Mouse (Mus musculus) liver, embryonic 15.5 days (tissue): ENCODE data around the gene Map3k13. TPM values are rescaled to one million over a fixed set of nuclear protein-coding genes. Genes with fewer than 3 reads are reported as not detected.
A peak's percentile ranks its signal among the peaks of the same experiment; 100 is the strongest.

Experiments used
- ATAC-seq: fragments of 200-750 bp; cut with Nextera tagmentation; 2 replicates; pipeline ENCODE4 v1.8.0; 2017; ENCODE audit warnings: moderate number of reproducible peaks, mild to moderate bottlenecking, moderate library complexity; ENCODE audit not compliant: insufficient read depth
- H3K27ac ChIP-seq: fragments of 300-500 bp; sonication (generic); replicated peaks from 2 replicates; pipeline ENCODE4 v1.5.1; 2015; ENCODE audit warnings: mild to moderate bottlenecking, inconsistent platforms
- H3K27me3 ChIP-seq: fragments of 300-500 bp; sonication (generic); 2 replicates; pipeline ENCODE4 v1.6.1; 2015; ENCODE audit warnings: mild to moderate bottlenecking, inconsistent platforms
- H3K36me3 ChIP-seq: fragments of 300-500 bp; sonication (generic); replicated peaks from 2 replicates; pipeline ENCODE4 v1.6.1; 2015; ENCODE audit warnings: moderate library complexity, mild to moderate bottlenecking, inconsistent platforms
- H3K4me1 ChIP-seq: fragments of 300-500 bp; sonication (generic); replicated peaks from 2 replicates; pipeline ENCODE4 v1.6.1; 2015; ENCODE audit warnings: inconsistent platforms
- H3K4me2 ChIP-seq: fragments of 300-500 bp; sonication (generic); 2 replicates; pipeline ENCODE4 v1.6.1; 2015; ENCODE audit warnings: moderate library complexity, mild to moderate bottlenecking, inconsistent platforms
- H3K4me3 ChIP-seq: fragments of 300-500 bp; sonication (generic); replicated peaks from 2 replicates; pipeline ENCODE4 v1.5.1; 2015; ENCODE audit warnings: mild to moderate bottlenecking, inconsistent platforms
- H3K9ac ChIP-seq: fragments of 300-500 bp; sonication (generic); 2 replicates; pipeline ENCODE4 v1.6.1; 2015; ENCODE audit warnings: moderate library complexity, mild to moderate bottlenecking, inconsistent platforms
- H3K9me3 ChIP-seq: fragments of 300-500 bp; sonication (generic); replicated peaks from 2 replicates; pipeline ENCODE4 v1.6.1; 2016; ENCODE audit warnings: inconsistent platforms
- WGBS: fragments of 180-500 bp; shearing (Covaris S2); methylation state at CpG from one replicate; pipeline ENCODE4 v1.1.7; 2015; ENCODE audit warnings: mixed read lengths; ENCODE audit not compliant: insufficient replicate concordance; 5-methylcytosine and 5-hydroxymethylcytosine counted together
- polyA plus RNA-seq: library from polyadenylated mRNA; unstranded; fragments of >200 nt; fragmentation: Nextera tagmentation; extraction: Ambion mirVana; gene quantifications from 2 replicates; pipeline ENCODE4 v1.2.1, GENCODE M21; 2015

Gene Map3k13
- 0.38 and 0.53 TPM in 2 replicates for polyA plus RNA-seq

GRCm38 (mm10) chr16:21793875-21794696 lies at the start of gene Map3k13:
TSS of gene Map3k13 (plus strand) at chr16:21794346.
- 2% methylated on average over 47 of the region's 47 CpGs for WGBS
- ATAC-seq, result peak; percentile 88

GRCm38 (mm10) chr16:21758447-21758846 lies 35.7 kb upstream of the Map3k13 start:
- H3K4me2 ChIP-seq, result no peak overlapping the region
- H3K9me3 ChIP-seq, result no peaks in the 10 kb centered on the region
- no peak overlapping the region for H3K27ac ChIP-seq
- H3K9ac ChIP-seq, result no peak overlapping the region
- H3K36me3 ChIP-seq, result 0 out of 2 replicates have a peak, but pooled peaks cover 5% of the 10 kb centered on the region
- H3K4me3 ChIP-seq, result no peak overlapping the region
- no peaks in the 10 kb centered on the region for H3K27me3 ChIP-seq
- WGBS, result 71% methylated on average over 1 of the region's 1 CpGs
- H3K4me1 ChIP-seq, result no peaks in the 10 kb centered on the region
- no peak for ATAC-seq

More at GRCm38 (mm10) chr16:21793875-21794696, at the start of gene Map3k13:
- H3K9ac ChIP-seq, result peak within 1 kb of the TSS; percentile 91
- peak within 1 kb of the TSS; percentile 87 for H3K4me3 ChIP-seq
- no peaks in the 10 kb centered on the region for H3K9me3 ChIP-seq
- peak within 1 kb of the TSS; percentile 94 for H3K27ac ChIP-seq
- peaks cover 50% of the 10 kb centered on the region for H3K4me1 ChIP-seq
- H3K4me2 ChIP-seq, result peak within 1 kb of the TSS; percentile 79
- H3K27me3 ChIP-seq, result no peaks in the 10 kb centered on the region
- peaks cover 11% of the 10 kb centered on the region; the same call in 1 of the 2 replicates for H3K36me3 ChIP-seq

- Histone ChIP-seq H3K4me3 (no peak overlapping the region), H3K4me2 (no peak overlapping the region), H3K27me3 (no peaks in the 10 kb centered on the region), H3K36me3 (peaks cover 5% of the 10 kb centered on the region; the same call in 1 of the 2 replicates), H3K4me1 (no peaks in the 10 kb centered on the region), H3K27ac (no peak overlapping the region), H3K9ac (no peak overlapping the region), H3K9me3 (no peaks in the 10 kb centered on the region)
- ATAC-seq, result no peak
- WGBS, result 75% methylated on average over 3 of the region's 3 CpGs
Measured at GRCm38 (mm10) chr16:21768255-21768654, 25.9 kb upstream of the Map3k13 start.

GRCm38 (mm10) chr16:21769667-21770066 lies 24.5 kb upstream of the Map3k13 start:
- 68% methylated on average over 5 of the region's 5 CpGs for WGBS
- ATAC-seq, result no peak
- H3K9ac ChIP-seq, result no peak overlapping the region

GRCm38 (mm10) chr16:21774725-21775124 lies 19.4 kb upstream of the Map3k13 start:
- no peaks in the 10 kb centered on the region for H3K9me3 ChIP-seq
- 0 out of 2 replicates have a peak, but pooled peaks cover 3% of the 10 kb centered on the region for H3K36me3 ChIP-seq
- H3K27ac ChIP-seq, result no peak overlapping the region
- 0 out of 2 replicates have a peak, but pooled peaks cover 6% of the 10 kb centered on the region for H3K4me1 ChIP-seq
- no peak for ATAC-seq
- no peak overlapping the region for H3K4me2 ChIP-seq
- H3K9ac ChIP-seq, result no peak overlapping the region
- WGBS, result 78% methylated on average over 4 of the region's 4 CpGs
- H3K27me3 ChIP-seq, result no peaks in the 10 kb centered on the region
- no peak overlapping the region for H3K4me3 ChIP-seq

More at GRCm38 (mm10) chr16:21769667-21770066, 24.5 kb upstream of the Map3k13 start:
- no peak overlapping the region for H3K4me2 ChIP-seq
- H3K36me3 ChIP-seq, result peaks cover 5% of the 10 kb centered on the region; the same call in 1 of the 2 replicates
- no peak overlapping the region for H3K4me3 ChIP-seq
- no peaks in the 10 kb centered on the region for H3K9me3 ChIP-seq
- no peaks in the 10 kb centered on the region for H3K4me1 ChIP-seq
- no peaks in the 10 kb centered on the region for H3K27me3 ChIP-seq
- no peak overlapping the region for H3K27ac ChIP-seq

GRCm38 (mm10) chr16:21778293-21778866 lies 15.8 kb upstream of the Map3k13 start:
- WGBS, result 47% methylated on average over 3 of the region's 3 CpGs
- H3K4me3 ChIP-seq, result peak overlapping the region; percentile 17
- H3K9me3 ChIP-seq, result no peaks in the 10 kb centered on the region
- H3K27ac ChIP-seq, result no peak overlapping the region
- no peak overlapping the region for H3K9ac ChIP-seq
- H3K4me1 ChIP-seq, result peaks cover 13% of the 10 kb centered on the region; the same call in 1 of the 2 replicates
- H3K27me3 ChIP-seq, result no peaks in the 10 kb centered on the region
- 0 out of 2 replicates have a peak, but pooled peaks cover 3% of the 10 kb centered on the region for H3K36me3 ChIP-seq
- no peak for ATAC-seq
- H3K4me2 ChIP-seq, result peak overlapping the region; percentile 19

GRCm38 (mm10) chr16:21779149-21779548 lies 15.0 kb upstream of the Map3k13 start:
- peaks cover 18% of the 10 kb centered on the region; the same call in 1 of the 2 replicates for H3K4me1 ChIP-seq

GRCm38 (mm10) chr16:21781277-21781676 lies 12.9 kb upstream of the Map3k13 start:
- Histone ChIP-seq H3K9me3 (no peaks in the 10 kb centered on the region), H3K4me2 (no peak overlapping the region), H3K9ac (no peak overlapping the region), H3K36me3 (0 out of 2 replicates have a peak, but pooled peaks cover 3% of the 10 kb centered on the region), H3K27me3 (no peaks in the 10 kb centered on the region), H3K4me1 (peaks cover 23% of the 10 kb centered on the region; the same call in 1 of the 2 replicates), H3K27ac (peak overlapping the region; percentile 55), H3K4me3 (no peak overlapping the region)
- WGBS, result 60% methylated on average over 3 of the region's 3 CpGs
- ATAC-seq, result no peak

More at GRCm38 (mm10) chr16:21779149-21779548, 15.0 kb upstream of the Map3k13 start:
- no peak overlapping the region for H3K4me3 ChIP-seq
- H3K4me2 ChIP-seq, result no peak overlapping the region
- WGBS, result 61% methylated on average over 4 of the region's 4 CpGs
- 0 out of 2 replicates have a peak, but pooled peaks cover 3% of the 10 kb centered on the region for H3K36me3 ChIP-seq
- ATAC-seq, result no peak
- no peaks in the 10 kb centered on the region for H3K27me3 ChIP-seq
- H3K9me3 ChIP-seq, result no peaks in the 10 kb centered on the region
- no peak overlapping the region for H3K27ac ChIP-seq
- no peak overlapping the region for H3K9ac ChIP-seq

- WGBS, result 82% methylated on average over 3 of the region's 3 CpGs
- H3K27ac ChIP-seq, result no peak overlapping the region
- H3K4me2 ChIP-seq, result no peak overlapping the region
- H3K4me3 ChIP-seq, result no peak overlapping the region
- no peak for ATAC-seq
- no peak overlapping the region for H3K9ac ChIP-seq
- H3K9me3 ChIP-seq, result no peaks in the 10 kb centered on the region
- H3K36me3 ChIP-seq, result 0 out of 2 replicates have a peak, but pooled peaks cover 2% of the 10 kb centered on the region
- H3K4me1 ChIP-seq, result peaks cover 28% of the 10 kb centered on the region
- no peaks in the 10 kb centered on the region for H3K27me3 ChIP-seq
Measured at GRCm38 (mm10) chr16:21781895-21782294, 12.3 kb upstream of the Map3k13 start.

- no peaks in the 10 kb centered on the region for H3K36me3 ChIP-seq
- no peak overlapping the region for H3K4me3 ChIP-seq
- H3K4me1 ChIP-seq, result peaks cover 37% of the 10 kb centered on the region
- H3K9me3 ChIP-seq, result no peaks in the 10 kb centered on the region
- no peak for ATAC-seq
- WGBS, result 61% methylated on average over 2 of the region's 2 CpGs
- H3K9ac ChIP-seq, result no peak overlapping the region
- H3K27me3 ChIP-seq, result no peaks in the 10 kb centered on the region
- no peak overlapping the region for H3K27ac ChIP-seq
- no peak overlapping the region for H3K4me2 ChIP-seq
Measured at GRCm38 (mm10) chr16:21782807-21783206, 11.3 kb upstream of the Map3k13 start.

- no peak for ATAC-seq
- no peak overlapping the region for H3K4me3 ChIP-seq
- no peaks in the 10 kb centered on the region for H3K9me3 ChIP-seq
- H3K27me3 ChIP-seq, result no peaks in the 10 kb centered on the region
- peaks cover 48% of the 10 kb centered on the region for H3K4me1 ChIP-seq
- 66% methylated on average over 4 of the region's 4 CpGs for WGBS
- no peaks in the 10 kb centered on the region for H3K36me3 ChIP-seq
- H3K27ac ChIP-seq, result no peak overlapping the region
- H3K9ac ChIP-seq, result no peak overlapping the region
- H3K4me2 ChIP-seq, result no peak overlapping the region
Measured at GRCm38 (mm10) chr16:21785000-21785399, 9.1 kb upstream of the Map3k13 start.
